Mouse (Mus musculus): ENCODE data around the gene Fbxw4. TPM values are rescaled to one million over a fixed set of nuclear protein-coding genes. Genes with fewer than 3 reads are reported as not detected.

The Fbxw4 gene
- total and polyA plus RNA-seq, 3 experiments = 9.4 to 104 (median 49.8) TPM

DNA sequence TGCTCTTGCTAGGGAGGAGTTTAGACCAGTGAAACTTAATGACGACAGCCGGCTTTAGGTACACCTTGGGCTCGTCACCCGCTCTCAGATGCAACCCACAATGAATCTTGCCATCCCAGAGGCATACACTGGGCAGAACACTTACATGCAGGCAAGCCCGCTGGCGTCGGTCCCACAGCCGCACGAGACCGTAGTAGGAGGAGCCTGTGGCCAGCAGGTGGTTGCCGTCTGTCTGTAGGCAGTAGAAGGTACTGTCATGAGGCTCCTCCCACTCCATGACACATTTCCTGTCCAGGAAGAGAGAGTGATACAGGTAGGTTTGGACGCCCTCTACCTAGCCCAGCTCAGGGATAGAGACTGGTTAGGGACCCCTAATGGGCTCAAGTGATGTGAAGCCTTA, 81.1 kb downstream of the Fbxw4 start:
- Histone ChIP-seq H3K27me3 (ENCODE audit: insufficient read depth, low read length) (no peaks in the 10 kb centered on the region), H3K9me3 (replicated peaks) (no peaks in the 10 kb centered on the region), H3K4me3 (ENCODE audit: low read depth, low read length) (no peak overlapping the region), H3K4me1 (ENCODE audit: insufficient read depth, low read depth, low read length) (peaks cover 56% of the 10 kb centered on the region), H3K36me3 (replicated peaks) (peaks cover 96% of the 10 kb centered on the region)
- ATAC-seq (ENCODE audit: extremely low read depth, insufficient number of reproducible peaks, low FRiP score, poor library complexity, severe bottlenecking) (no peak), DNase-seq (ENCODE audit: low spot score) (no peak)
- no peak for TF ChIP-seq GATA1 (IDR thresholded peaks at IDR 0.05; ENCODE audit: borderline replicate concordance, low read length)
- TF ChIP-seq GATA2 (IDR thresholded peaks at IDR 0.05; ENCODE audit: borderline replicate concordance, low read depth, low read length) = no peak
- TF ChIP-seq TAL1 (conservative IDR thresholded peaks at IDR 0.05; ENCODE audit: low read depth, low read length) = no peak
- no peak for TF ChIP-seq POLR2AphosphoS5 (IDR thresholded peaks at IDR 0.05; ENCODE audit: insufficient replicate concordance, low read depth, low read length)
- no peak for TF ChIP-seq CTCF (IDR thresholded peaks at IDR 0.05; ENCODE audit: low read depth, low read length)

DNA sequence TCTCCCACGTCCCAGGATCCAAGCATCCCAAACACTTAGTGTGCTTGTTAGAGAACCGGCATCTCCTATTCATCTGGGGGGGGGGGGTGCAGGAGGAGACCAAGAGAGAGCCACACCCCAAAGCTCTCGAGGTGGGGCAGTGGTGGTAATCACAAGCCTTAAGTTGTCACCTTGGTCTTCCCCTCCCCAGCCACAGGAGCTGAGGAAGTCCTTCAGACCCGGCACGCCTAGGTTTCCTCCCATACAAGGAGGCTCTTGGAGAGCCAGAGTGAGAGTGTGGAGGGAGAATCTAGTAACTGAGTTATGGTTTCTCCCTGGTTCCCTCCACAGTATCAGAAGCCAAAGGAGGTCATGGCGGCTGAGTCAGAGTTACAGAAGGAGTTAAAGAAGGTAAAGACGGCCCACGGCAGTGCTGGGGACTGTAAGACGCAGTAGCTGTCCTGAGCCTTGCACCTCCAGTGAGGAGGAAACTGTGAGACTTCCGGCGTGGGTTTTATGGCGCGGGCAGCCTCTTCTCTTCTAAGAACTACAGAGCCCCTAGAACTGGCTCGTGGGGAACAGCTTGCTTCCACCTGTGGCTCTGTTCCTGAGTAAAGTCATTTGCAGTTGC, 82.9 kb downstream of the Fbxw4 start:
- TF ChIP-seq POLR2AphosphoS5 (IDR thresholded peaks at IDR 0.05; ENCODE audit: insufficient replicate concordance, low read depth, low read length) (no peak), GATA1 (IDR thresholded peaks at IDR 0.05; ENCODE audit: borderline replicate concordance, low read length) (no peak), GATA2 (IDR thresholded peaks at IDR 0.05; ENCODE audit: borderline replicate concordance, low read depth, low read length) (no peak), CTCF (IDR thresholded peaks at IDR 0.05; ENCODE audit: low read depth, low read length) (no peak), TAL1 (conservative IDR thresholded peaks at IDR 0.05; ENCODE audit: low read depth, low read length) (no peak)
- Histone ChIP-seq H3K36me3 (replicated peaks) (peaks cover 97% of the 10 kb centered on the region), H3K9me3 (replicated peaks) (no peaks in the 10 kb centered on the region), H3K4me1 (ENCODE audit: insufficient read depth, low read depth, low read length) (peaks cover 69% of the 10 kb centered on the region), H3K27me3 (ENCODE audit: insufficient read depth, low read length) (no peaks in the 10 kb centered on the region), H3K4me3 (ENCODE audit: low read depth, low read length) (no peak overlapping the region)
- ATAC-seq (ENCODE audit: extremely low read depth, insufficient number of reproducible peaks, low FRiP score, poor library complexity, severe bottlenecking) (no peak), DNase-seq (ENCODE audit: low spot score) (no peak)

DNA sequence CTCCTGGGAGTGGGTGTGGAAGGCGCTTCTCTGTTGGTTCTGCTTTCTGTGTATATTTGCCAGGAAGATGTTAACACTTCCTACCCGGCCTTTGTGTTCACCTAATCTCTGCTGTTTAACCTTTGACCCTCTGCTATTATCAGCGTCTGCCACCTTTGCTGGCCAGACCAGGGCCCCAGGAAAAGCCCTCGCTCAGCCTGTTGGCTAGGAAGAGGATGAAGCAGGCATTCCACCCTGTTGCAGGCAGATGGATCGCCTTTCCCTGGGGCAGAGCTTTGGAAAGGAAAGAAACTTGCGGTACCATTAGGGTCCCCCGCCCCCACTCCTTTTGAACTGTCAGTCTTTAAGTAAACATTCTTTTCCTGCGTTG, 84.5 kb downstream of the Fbxw4 start:
- no peak overlapping the region for H3K4me3 ChIP-seq (ENCODE audit: low read depth, low read length)

DNA sequence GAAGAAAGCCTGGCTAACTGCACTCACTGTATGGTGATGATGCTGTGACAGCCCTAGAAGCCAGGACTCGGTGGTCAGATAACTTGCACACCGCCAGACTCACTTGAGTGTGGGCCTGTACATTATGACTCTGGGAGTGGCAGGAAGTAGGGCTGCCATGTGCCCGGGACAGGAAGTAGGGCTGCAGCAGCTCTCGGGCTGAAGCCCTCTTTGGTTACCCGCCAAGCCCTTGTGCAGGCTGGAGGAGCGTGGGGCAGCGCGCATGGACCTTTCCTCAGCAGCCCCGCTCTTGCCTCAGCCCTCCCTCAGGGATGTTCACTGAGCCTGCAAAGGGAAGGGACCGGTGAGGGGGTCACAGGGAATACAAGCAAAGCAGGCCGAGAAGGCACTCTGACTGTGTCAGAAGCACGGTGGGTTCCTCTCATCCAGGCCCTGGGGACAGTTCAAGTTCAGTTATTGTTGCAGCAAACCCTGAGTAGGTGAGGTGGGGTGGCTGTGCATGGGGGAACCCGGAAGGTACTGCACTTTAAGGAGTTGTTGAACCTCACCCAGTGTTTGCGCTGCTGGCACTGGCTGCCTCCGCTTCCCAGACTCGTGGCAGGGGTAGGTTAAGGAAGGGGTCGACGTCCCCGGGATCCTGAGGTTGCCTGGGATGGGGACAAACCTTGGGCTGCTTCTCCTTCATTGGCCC, 85.0 kb downstream of the Fbxw4 start:
- peaks cover 58% of the 10 kb centered on the region for H3K4me1 ChIP-seq (ENCODE audit: insufficient read depth, low read depth, low read length)
- no peaks in the 10 kb centered on the region for H3K9me3 ChIP-seq (replicated peaks)
- DNase-seq (ENCODE audit: low spot score) (no peak), ATAC-seq (ENCODE audit: extremely low read depth, insufficient number of reproducible peaks, low FRiP score, poor library complexity, severe bottlenecking) (peak; percentile 17; the same call in 1 of the 2 replicates)
- H3K36me3 ChIP-seq (replicated peaks) = peaks cover 92% of the 10 kb centered on the region
- H3K27me3 ChIP-seq (ENCODE audit: insufficient read depth, low read length) = no peaks in the 10 kb centered on the region
- TF ChIP-seq GATA2 (IDR thresholded peaks at IDR 0.05; ENCODE audit: borderline replicate concordance, low read depth, low read length) (no peak), GATA1 (IDR thresholded peaks at IDR 0.05; ENCODE audit: borderline replicate concordance, low read length) (no peak), TAL1 (conservative IDR thresholded peaks at IDR 0.05; ENCODE audit: low read depth, low read length) (no peak), CTCF (IDR thresholded peaks at IDR 0.05; ENCODE audit: low read depth, low read length) (no peak), POLR2AphosphoS5 (IDR thresholded peaks at IDR 0.05; ENCODE audit: insufficient replicate concordance, low read depth, low read length) (no peak)
- no peak overlapping the region; the same call in 1 of the 2 replicates for H3K4me3 ChIP-seq (ENCODE audit: low read depth, low read length)

More for the DNA sequence above, 84.5 kb downstream of the Fbxw4 start:
- H3K36me3 ChIP-seq (replicated peaks) = peaks cover 96% of the 10 kb centered on the region
- H3K9me3 ChIP-seq (replicated peaks) = no peaks in the 10 kb centered on the region
- no peaks in the 10 kb centered on the region for H3K27me3 ChIP-seq (ENCODE audit: insufficient read depth, low read length)
- DNase-seq (ENCODE audit: low spot score) = no peak
- H3K4me1 ChIP-seq (ENCODE audit: insufficient read depth, low read depth, low read length) = peaks cover 61% of the 10 kb centered on the region
- no peak; the same call in 1 of the 2 replicates for ATAC-seq (ENCODE audit: extremely low read depth, insufficient number of reproducible peaks, low FRiP score, poor library complexity, severe bottlenecking)
- no peak for TF ChIP-seq CTCF (IDR thresholded peaks at IDR 0.05; ENCODE audit: low read depth, low read length)
- TF ChIP-seq GATA2 (IDR thresholded peaks at IDR 0.05; ENCODE audit: borderline replicate concordance, low read depth, low read length) = no peak
- no peak; the same call in 1 of the 2 replicates for TF ChIP-seq TAL1 (conservative IDR thresholded peaks at IDR 0.05; ENCODE audit: low read depth, low read length)
- TF ChIP-seq GATA1 (IDR thresholded peaks at IDR 0.05; ENCODE audit: borderline replicate concordance, low read length) = no peak
- no peak for TF ChIP-seq POLR2AphosphoS5 (IDR thresholded peaks at IDR 0.05; ENCODE audit: insufficient replicate concordance, low read depth, low read length)

DNA sequence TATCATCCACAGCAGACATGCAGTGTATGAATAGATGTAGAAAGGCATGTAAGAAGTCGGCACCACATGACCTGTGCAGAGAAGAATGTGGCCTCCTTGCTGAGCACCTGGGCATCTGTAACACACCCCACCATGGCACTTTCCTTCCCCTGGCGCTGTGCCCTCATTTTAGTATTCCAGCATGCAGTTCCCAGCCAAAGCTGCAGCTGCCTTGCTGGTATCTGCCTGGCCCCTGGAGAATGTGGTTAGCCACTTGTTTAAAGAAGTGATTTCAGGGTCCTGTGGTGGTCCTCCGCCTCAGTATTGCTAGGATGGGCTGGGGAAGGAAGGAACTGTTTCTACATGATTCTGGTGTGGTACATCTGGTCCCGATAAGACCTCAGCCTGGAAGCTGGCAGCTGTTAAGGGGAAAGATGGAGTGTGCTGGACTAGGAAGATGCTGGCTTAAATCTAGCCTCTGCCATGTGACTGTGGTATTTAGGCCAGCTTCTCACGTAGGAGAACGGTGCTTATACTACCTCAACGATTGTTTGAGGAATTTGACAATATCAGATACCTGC, 85.7 kb downstream of the Fbxw4 start:
- no peak for TF ChIP-seq GATA2 (IDR thresholded peaks at IDR 0.05; ENCODE audit: borderline replicate concordance, low read depth, low read length)
- TF ChIP-seq GATA1 (IDR thresholded peaks at IDR 0.05; ENCODE audit: borderline replicate concordance, low read length) = no peak
- no peak for TF ChIP-seq POLR2AphosphoS5 (IDR thresholded peaks at IDR 0.05; ENCODE audit: insufficient replicate concordance, low read depth, low read length)
- TF ChIP-seq CTCF (IDR thresholded peaks at IDR 0.05; ENCODE audit: low read depth, low read length) = no peak
- TF ChIP-seq TAL1 (conservative IDR thresholded peaks at IDR 0.05; ENCODE audit: low read depth, low read length) = no peak
- peaks cover 90% of the 10 kb centered on the region for H3K36me3 ChIP-seq (replicated peaks)
- ATAC-seq (ENCODE audit: extremely low read depth, insufficient number of reproducible peaks, low FRiP score, poor library complexity, severe bottlenecking) (no peak), DNase-seq (ENCODE audit: low spot score) (no peak)
- no peaks in the 10 kb centered on the region for H3K9me3 ChIP-seq (replicated peaks)
- H3K4me3 ChIP-seq (ENCODE audit: low read depth, low read length) = no peak overlapping the region
- peaks cover 58% of the 10 kb centered on the region for H3K4me1 ChIP-seq (ENCODE audit: insufficient read depth, low read depth, low read length)
- no peaks in the 10 kb centered on the region for H3K27me3 ChIP-seq (ENCODE audit: insufficient read depth, low read length)

DNA sequence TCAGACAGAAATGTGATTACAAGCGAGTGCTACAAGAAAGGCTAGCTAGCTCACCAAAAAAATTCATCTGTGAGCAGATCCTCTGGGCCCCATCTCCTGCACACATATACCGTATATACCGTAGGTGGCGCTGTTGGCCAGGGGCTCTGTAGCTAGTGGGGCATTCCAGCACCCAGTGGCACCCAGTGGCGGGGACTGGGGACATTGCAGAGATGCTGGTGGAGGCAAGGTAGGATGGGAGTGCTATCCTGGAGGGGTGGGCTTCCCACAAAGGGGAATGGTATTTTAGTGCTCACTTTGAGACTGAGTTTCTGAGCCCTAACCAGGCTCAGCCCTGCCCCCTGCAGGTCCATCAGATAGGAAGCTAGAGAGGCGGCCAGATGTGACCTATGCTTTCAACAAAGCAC, 86.2 kb downstream of the Fbxw4 start:
- peak; percentile 69 for DNase-seq (ENCODE audit: low spot score)

More for the DNA sequence above, 86.2 kb downstream of the Fbxw4 start:
- peak; percentile 42 for ATAC-seq (ENCODE audit: extremely low read depth, insufficient number of reproducible peaks, low FRiP score, poor library complexity, severe bottlenecking)
- Histone ChIP-seq H3K36me3 (replicated peaks) (peaks cover 90% of the 10 kb centered on the region), H3K4me1 (ENCODE audit: insufficient read depth, low read depth, low read length) (peaks cover 58% of the 10 kb centered on the region), H3K4me3 (ENCODE audit: low read depth, low read length) (no peak overlapping the region), H3K9me3 (replicated peaks) (no peaks in the 10 kb centered on the region), H3K27me3 (ENCODE audit: insufficient read depth, low read length) (no peaks in the 10 kb centered on the region)
- peak; percentile 89 for TF ChIP-seq CTCF (IDR thresholded peaks at IDR 0.05; ENCODE audit: low read depth, low read length)
- TF ChIP-seq TAL1 (conservative IDR thresholded peaks at IDR 0.05; ENCODE audit: low read depth, low read length) = no peak
